Mouse (Mus musculus) myocyte (in vitro differentiated cells): ENCODE measurements around the gene Neu2. TPM values are rescaled to one million over a fixed set of nuclear protein-coding genes. Genes with fewer than 3 reads are reported as not detected.

ENCODE experiments used
- H3K27me3 ChIP-seq: one replicate; pipeline ENCODE4 v1.6.1; 2011; ENCODE audit not compliant: control insufficient read depth, insufficient read depth, insufficient read length
- H3K36me3 ChIP-seq: one replicate; pipeline ENCODE4 v1.6.1; 2011; ENCODE audit not compliant: control insufficient read depth, insufficient read depth
- H3K4me2 ChIP-seq: one replicate; pipeline ENCODE4 v1.6.1; 2011; ENCODE audit warnings: low read depth, control low read depth
- H3K4me3 ChIP-seq: one replicate; pipeline ENCODE4 v1.5.1; 2011; ENCODE audit warnings: mild to moderate bottlenecking, control low read depth, moderate library complexity
- H3K79me2 ChIP-seq: one replicate; pipeline ENCODE4 v1.6.1; 2011; ENCODE audit not compliant: control insufficient read depth, insufficient read depth
- H3ac ChIP-seq: one replicate; pipeline ENCODE4 v1.6.1; 2011; ENCODE audit not compliant: control insufficient read depth, insufficient read length
- CEBPB ChIP-seq: IDR thresholded peaks from 2 replicates; pipeline ENCODE4 v1.6.1; 2011; ENCODE audit warnings: mild to moderate bottlenecking, moderate library complexity; ENCODE audit not compliant: poor library complexity, insufficient read depth, severe bottlenecking
- E2F4 ChIP-seq: IDR thresholded peaks from one replicate; pipeline ENCODE4 v1.6.1; 2011; ENCODE audit warnings: mild to moderate bottlenecking, control low read depth, moderate library complexity; ENCODE audit not compliant: insufficient read depth
- MAX ChIP-seq: IDR thresholded peaks from one replicate; pipeline ENCODE4 v1.6.1; 2011; ENCODE audit warnings: low read depth, mild to moderate bottlenecking, control low read depth
- MYOD1 ChIP-seq, 3 experiments: IDR thresholded peaks; one replicate each; pipeline ENCODE4 v1.6.1; 2011; ENCODE audit warnings: control low read depth in 2 of 3, low read depth in 2 of 3, mild to moderate bottlenecking in 2 of 3, moderate library complexity in 1 of 3; ENCODE audit not compliant: insufficient read length in 2 of 3, control insufficient read depth in 1 of 3
- MYOG ChIP-seq, 3 experiments: IDR thresholded peaks; one replicate each; pipeline ENCODE4 v1.6.1; 2011; ENCODE audit warnings: control low read depth in 2 of 3, low read depth in 2 of 3, mild to moderate bottlenecking in 2 of 3; ENCODE audit not compliant: insufficient read length in 2 of 3, control insufficient read depth in 1 of 3, insufficient read depth in 1 of 3
- POLR2A ChIP-seq: IDR thresholded peaks from one replicate; pipeline ENCODE4 v1.6.1; 2011; ENCODE audit warnings: low read depth, mild to moderate bottlenecking, control low read depth, moderate library complexity; ENCODE audit not compliant: insufficient read length
- POLR2AphosphoS2 ChIP-seq: IDR thresholded peaks from one replicate; pipeline ENCODE4 v1.6.1; 2011; ENCODE audit warnings: low read depth, control low read depth; ENCODE audit not compliant: insufficient read length
- REST ChIP-seq: IDR thresholded peaks from one replicate; pipeline ENCODE4 v1.6.1; 2011; ENCODE audit warnings: mild to moderate bottlenecking, control low read depth, moderate library complexity; ENCODE audit not compliant: insufficient read depth, insufficient read length
- SRF ChIP-seq: IDR thresholded peaks from one replicate; pipeline ENCODE4 v1.6.1; 2011; ENCODE audit warnings: low read depth; ENCODE audit not compliant: control insufficient read depth, insufficient read length
- TCF12 ChIP-seq: IDR thresholded peaks from one replicate; pipeline ENCODE4 v1.6.1; 2011; ENCODE audit warnings: mild to moderate bottlenecking, control low read depth; ENCODE audit not compliant: poor library complexity, insufficient read depth, severe bottlenecking
- TCF3 ChIP-seq: IDR thresholded peaks from one replicate; pipeline ENCODE4 v1.6.1; 2011; ENCODE audit warnings: low read depth, control low read depth; ENCODE audit not compliant: insufficient read length
- USF1 ChIP-seq: IDR thresholded peaks from one replicate; pipeline ENCODE4 v1.6.1; 2011; ENCODE audit warnings: low read depth, mild to moderate bottlenecking, control low read depth, moderate library complexity
- polyA plus RNA-seq: library from polyadenylated mRNA; unstranded; fragments of >200 nt; fragmentation: generic; extraction: Trizol; gene quantifications from one replicate; pipeline ENCODE4 v1.2.1, GENCODE M21; 2012; ENCODE audit warnings: missing spikeins

Gene Neu2
- polyA plus RNA-seq, 1 experiment: 1.6 TPM

DNA sequence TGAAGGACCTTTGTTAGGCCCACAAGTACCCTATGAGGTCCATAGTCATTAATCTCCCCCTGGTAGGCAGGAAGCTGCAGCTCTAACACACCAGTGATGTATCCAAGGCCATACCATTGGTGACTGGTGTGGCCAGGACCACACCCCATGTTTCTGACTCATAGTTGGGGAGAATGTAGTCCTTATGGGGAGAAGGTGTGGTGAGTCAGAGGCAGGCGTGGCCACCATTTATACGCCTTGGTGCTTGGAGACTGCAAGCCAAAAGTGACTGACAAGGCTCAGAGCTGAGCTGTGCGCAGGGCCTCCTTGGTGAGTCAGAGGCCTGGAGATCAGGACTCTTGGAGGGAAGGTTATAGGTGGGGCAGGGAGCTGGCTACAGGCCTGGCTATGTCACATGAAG is 41.3 kb downstream of the Neu2 start:
- TF ChIP-seq E2F4 (no peak), SRF (peak; percentile 50)
- Histone ChIP-seq H3K27me3 (no peaks in the 10 kb centered on the region), H3K4me3 (no peak overlapping the region)

DNA sequence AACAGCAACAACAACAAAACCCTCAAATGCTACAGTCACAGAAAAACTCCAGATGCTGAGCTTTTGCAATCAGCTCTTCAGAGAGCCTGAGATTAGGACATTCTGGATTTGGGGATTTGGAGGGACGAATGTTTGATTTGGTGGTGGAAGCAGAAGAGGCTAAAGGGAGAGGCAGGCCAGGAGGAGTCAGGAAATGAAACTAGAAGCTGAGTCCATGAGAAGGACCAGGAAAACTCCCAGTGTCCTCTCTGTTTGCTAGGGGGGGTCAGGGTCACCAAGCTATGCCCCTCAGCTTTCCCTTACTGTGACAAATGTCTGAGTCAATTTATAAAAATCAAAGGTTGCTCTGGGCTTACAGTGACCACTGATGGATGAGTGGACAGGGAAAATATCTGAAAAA is 43.9 kb downstream of the Neu2 start:
- H3ac ChIP-seq: no peak overlapping the region
- H3K79me2 ChIP-seq: no peaks in the 10 kb centered on the region
- no peak overlapping the region for H3K4me3 ChIP-seq
- TF ChIP-seq MYOD1 (IDR thresholded peaks at IDR 0.05; ENCODE audit: control insufficient read depth in 1 of 3, insufficient read length in 2 of 3, low read depth in 2 of 3): no peak
- TF ChIP-seq SRF: no peak
- no peak for TF ChIP-seq TCF12
- TF ChIP-seq USF1: no peak
- TF ChIP-seq E2F4: no peak
- TF ChIP-seq POLR2AphosphoS2: no peak
- no peak for TF ChIP-seq MYOG (IDR thresholded peaks at IDR 0.05; ENCODE audit: control insufficient read depth in 1 of 3, insufficient read depth in 1 of 3, insufficient read length in 2 of 3, low read depth in 2 of 3)
- no peak for TF ChIP-seq MAX
- no peak for TF ChIP-seq TCF3
- TF ChIP-seq POLR2A: no peak
- no peak for TF ChIP-seq CEBPB
- no peak for TF ChIP-seq REST
- no peaks in the 10 kb centered on the region for H3K27me3 ChIP-seq
- no peak overlapping the region for H3K4me2 ChIP-seq
- no peaks in the 10 kb centered on the region for H3K36me3 ChIP-seq

More for the DNA sequence above, 41.3 kb downstream of the Neu2 start:
- Histone ChIP-seq H3ac (no peak overlapping the region), H3K79me2 (no peaks in the 10 kb centered on the region), H3K4me2 (peak overlapping the region; percentile 67), H3K36me3 (no peaks in the 10 kb centered on the region)

DNA sequence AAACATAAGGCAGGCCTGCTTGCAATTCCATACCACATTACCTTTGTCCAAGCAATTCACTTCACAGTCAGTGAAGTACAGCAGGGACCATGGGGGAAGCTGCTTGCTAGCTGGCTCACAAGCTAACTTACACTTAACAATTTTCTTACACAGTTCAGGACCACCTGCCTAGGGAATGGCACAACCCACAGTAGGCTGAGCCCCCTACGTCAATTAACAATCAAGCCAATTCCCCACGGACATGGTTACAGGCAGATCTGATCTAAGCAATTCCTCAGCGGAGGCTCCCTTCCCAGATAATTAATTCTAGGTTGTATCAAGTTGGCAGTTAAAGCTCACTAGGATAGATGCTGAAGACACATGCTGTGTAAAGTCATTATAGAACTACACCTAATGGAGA is 53.3 kb downstream of the Neu2 start:
- H3K36me3 ChIP-seq: no peaks in the 10 kb centered on the region
- no peaks in the 10 kb centered on the region for H3K79me2 ChIP-seq
- H3K27me3 ChIP-seq: no peaks in the 10 kb centered on the region
- H3ac ChIP-seq: no peak overlapping the region
- H3K4me3 ChIP-seq: no peak overlapping the region
- TF ChIP-seq TCF3 (no peak), REST (no peak), POLR2A (no peak)
- H3K4me2 ChIP-seq: no peak overlapping the region

DNA sequence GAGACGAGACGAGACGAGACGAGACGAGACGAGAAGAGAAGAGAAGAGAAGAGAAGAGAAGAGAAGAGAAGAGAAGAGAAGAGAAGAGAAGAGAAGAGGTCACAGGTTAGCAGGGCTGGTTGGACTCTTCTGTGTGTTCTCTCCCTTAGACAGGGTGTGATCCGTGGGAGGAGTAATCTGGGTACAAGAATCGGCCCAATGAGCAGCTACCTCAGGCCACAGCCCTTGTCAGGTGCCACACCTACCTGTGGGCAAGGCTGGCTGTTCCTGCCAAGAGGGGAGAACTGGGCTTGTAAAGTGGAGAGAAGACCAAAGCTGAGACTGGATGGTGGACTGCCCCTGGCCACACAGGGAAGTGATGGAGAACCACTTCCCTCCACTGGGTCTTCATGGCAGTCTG is 56.1 kb downstream of the Neu2 start:
- Histone ChIP-seq H3K4me2 (no peak overlapping the region), H3K36me3 (no peaks in the 10 kb centered on the region)
- TF ChIP-seq TCF12: no peak
- no peak for TF ChIP-seq MYOG (IDR thresholded peaks at IDR 0.05; ENCODE audit: control insufficient read depth in 1 of 3, insufficient read depth in 1 of 3, insufficient read length in 2 of 3, low read depth in 2 of 3)

DNA sequence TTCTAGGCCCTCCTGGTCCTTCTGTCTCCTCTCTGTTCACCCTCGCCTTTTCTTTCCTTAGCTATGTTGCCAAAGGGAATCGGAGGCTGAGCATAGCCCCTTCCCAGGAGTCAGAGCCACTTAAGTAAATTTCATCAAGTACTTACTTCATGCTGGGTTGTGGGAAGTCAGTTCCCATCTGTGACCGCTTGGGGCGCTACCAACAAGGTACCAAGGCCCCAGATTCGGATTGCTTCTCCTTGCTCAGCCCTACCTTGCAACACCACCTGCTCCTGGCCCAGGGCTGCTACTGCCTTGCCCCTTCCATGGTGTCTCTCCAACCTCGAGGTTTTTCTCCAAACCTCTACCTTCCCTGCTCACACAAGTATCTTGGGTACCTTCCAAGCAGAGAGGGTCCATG is 58.7 kb downstream of the Neu2 start:
- H3K79me2 ChIP-seq: no peaks in the 10 kb centered on the region
- no peak overlapping the region for H3ac ChIP-seq
- no peak overlapping the region for H3K4me3 ChIP-seq
- no peaks in the 10 kb centered on the region for H3K36me3 ChIP-seq
- no peak overlapping the region for H3K4me2 ChIP-seq
- no peaks in the 10 kb centered on the region for H3K27me3 ChIP-seq
- TF ChIP-seq E2F4 (no peak), POLR2AphosphoS2 (no peak), SRF (no peak), MYOG (IDR thresholded peaks at IDR 0.05; ENCODE audit: control insufficient read depth in 1 of 3, insufficient read depth in 1 of 3, insufficient read length in 2 of 3, low read depth in 2 of 3) (no peak), MYOD1 (IDR thresholded peaks at IDR 0.05; ENCODE audit: control insufficient read depth in 1 of 3, insufficient read length in 2 of 3, low read depth in 2 of 3) (no peak), TCF12 (no peak), CEBPB (no peak), USF1 (no peak), MAX (no peak), POLR2A (no peak), REST (no peak), TCF3 (no peak)

More for the DNA sequence above, 56.1 kb downstream of the Neu2 start:
- H3K79me2 ChIP-seq: no peaks in the 10 kb centered on the region
- no peaks in the 10 kb centered on the region for H3K27me3 ChIP-seq
- H3K4me3 ChIP-seq: no peak overlapping the region
- no peak overlapping the region for H3ac ChIP-seq

DNA sequence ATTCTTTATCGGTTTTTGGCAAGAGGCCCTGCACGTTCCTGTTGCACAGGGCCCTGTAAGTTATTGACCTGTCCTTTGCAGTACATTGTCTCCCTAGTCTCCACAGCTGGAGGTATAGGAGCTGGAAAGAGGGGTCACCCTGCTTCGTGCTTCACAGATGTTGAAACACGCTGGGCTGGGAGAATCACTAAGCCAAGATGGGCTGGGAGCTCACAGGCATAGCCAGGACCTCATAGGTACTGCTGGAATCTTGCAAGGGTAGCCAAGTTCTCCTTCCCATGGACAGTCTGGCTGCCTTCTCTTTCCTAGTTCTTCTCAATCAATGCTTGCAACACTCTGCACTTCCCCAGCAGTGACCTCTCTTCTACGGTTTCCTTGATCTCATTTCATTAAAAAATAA is 63.6 kb downstream of the Neu2 start:
- Histone ChIP-seq H3K79me2 (no peaks in the 10 kb centered on the region), H3K36me3 (no peaks in the 10 kb centered on the region), H3ac (no peak overlapping the region), H3K4me3 (no peak overlapping the region), H3K27me3 (no peaks in the 10 kb centered on the region), H3K4me2 (no peak overlapping the region)
- TF ChIP-seq MAX: no peak
- no peak for TF ChIP-seq MYOG (IDR thresholded peaks at IDR 0.05; ENCODE audit: control insufficient read depth in 1 of 3, insufficient read depth in 1 of 3, insufficient read length in 2 of 3, low read depth in 2 of 3)
- no peak for TF ChIP-seq CEBPB
- TF ChIP-seq TCF3: no peak
- no peak for TF ChIP-seq REST
- TF ChIP-seq POLR2A: no peak
- TF ChIP-seq E2F4: no peak
- no peak for TF ChIP-seq USF1
- TF ChIP-seq POLR2AphosphoS2: no peak
- TF ChIP-seq TCF12: no peak
- no peak for TF ChIP-seq SRF
- no peak for TF ChIP-seq MYOD1 (IDR thresholded peaks at IDR 0.05; ENCODE audit: control insufficient read depth in 1 of 3, insufficient read length in 2 of 3, low read depth in 2 of 3)
